Mouse (Mus musculus) cortical plate, adult 2 months (tissue): ENCODE results near the gene Tsacc. TPM values are rescaled to one million over a fixed set of nuclear protein-coding genes. Genes with fewer than 3 reads are reported as not detected.
A peak's percentile ranks its signal among the peaks of the same experiment; 100 is the strongest.

Source experiments
- H3K27ac ChIP-seq: fragments of 200-500 bp; 2 replicates; pipeline ENCODE4 v1.5.1; 2012; ENCODE audit warnings: low read length, control low read depth, inconsistent platforms; ENCODE audit not compliant: insufficient read depth
- H3K4me1 ChIP-seq: fragments of 200-500 bp; 2 replicates; pipeline ENCODE4 v1.6.1; 2011; ENCODE audit warnings: low read length; ENCODE audit not compliant: control insufficient read depth, insufficient read depth
- H3K4me3 ChIP-seq: fragments of 200-500 bp; 2 replicates; pipeline ENCODE4 v1.5.1; 2011; ENCODE audit warnings: mild to moderate bottlenecking, low read length, control low read depth; ENCODE audit not compliant: insufficient read depth
- CTCF ChIP-seq: fragments of 200-500 bp; IDR thresholded peaks from 2 replicates; pipeline ENCODE4 v1.5.1; 2011; ENCODE audit warnings: mild to moderate bottlenecking, control low read depth, low read length; ENCODE audit not compliant: insufficient read depth; ENCODE audit errors: extremely low read depth
- POLR2A ChIP-seq: fragments of 200-500 bp; IDR thresholded peaks from 2 replicates; pipeline ENCODE4 v1.6.1; 2011; ENCODE audit warnings: mild to moderate bottlenecking, low read length, control low read depth; ENCODE audit not compliant: insufficient read depth; ENCODE audit errors: extremely low read depth
- polyA plus RNA-seq: library from polyadenylated mRNA; depleted of rRNA; stranded (reverse); fragments of >200 nt; gene quantifications from 2 replicates; pipeline ENCODE4 v1.2.3, GENCODE M21; 2012; rRNA removed

Gene Tsacc
- 3.3 and 5.0 TPM in 2 replicates for polyA plus RNA-seq

- no peak for TF ChIP-seq CTCF
- TF ChIP-seq POLR2A, result peak; percentile 92
- Histone ChIP-seq H3K27ac (peak within 1 kb of the TSS; percentile 83), H3K4me1 (peaks cover 2% of the 10 kb centered on the region; the same call in 1 of the 2 replicates), H3K4me3 (peak within 1 kb of the TSS; percentile 77)
Observed at GRCm38 (mm10) chr3:88296561-88297318, at the start of gene Tsacc, which contains the start of gene Cct3. TSS of gene Tsacc (minus strand) at chr3:88296999. TSS of gene Cct3 (plus strand) at chr3:88297116.

GRCm38 (mm10) chr3:88339006-88339405 lies 42.2 kb upstream of the Tsacc start:
- TF ChIP-seq CTCF (no peak), POLR2A (no peak)
- no peak overlapping the region for H3K4me3 ChIP-seq
- H3K4me1 ChIP-seq, result peaks cover 6% of the 10 kb centered on the region; the same call in 1 of the 2 replicates
- no peak overlapping the region for H3K27ac ChIP-seq

- Histone ChIP-seq H3K4me1 (peaks cover 6% of the 10 kb centered on the region; the same call in 1 of the 2 replicates), H3K4me3 (no peak overlapping the region), H3K27ac (no peak overlapping the region)
- no peak for TF ChIP-seq POLR2A
- TF ChIP-seq CTCF, result no peak
Observed at GRCm38 (mm10) chr3:88338316-88338715, 41.5 kb upstream of the Tsacc start.

GRCm38 (mm10) chr3:88337367-88338020 lies 40.7 kb upstream of the Tsacc start:
- H3K4me3 ChIP-seq, result peak overlapping the region; percentile 55
- H3K27ac ChIP-seq, result 0 out of 2 replicates have a peak overlapping the region, but pooled peaks have one; percentile 12
- peaks cover 6% of the 10 kb centered on the region; the same call in 1 of the 2 replicates for H3K4me1 ChIP-seq
- TF ChIP-seq POLR2A (no peak), CTCF (no peak)

GRCm38 (mm10) chr3:88336058-88337013 lies 39.5 kb upstream of the Tsacc start, which contains the start of the genes Tmem79 and Smg5:
TSS of gene Tmem79 (minus strand) at chr3:88336148.
TSS of gene Smg5 (plus strand) at chr3:88336260.
- peak within 1 kb of the TSS; percentile 89 for H3K27ac ChIP-seq
- peak within 1 kb of the TSS; percentile 55 for H3K4me3 ChIP-seq
- peaks cover 6% of the 10 kb centered on the region; the same call in 1 of the 2 replicates for H3K4me1 ChIP-seq
- TF ChIP-seq POLR2A (peak; percentile 96), CTCF (no peak)

- TF ChIP-seq POLR2A (no peak), CTCF (no peak)
- H3K4me1 ChIP-seq, result peaks cover 6% of the 10 kb centered on the region; the same call in 1 of the 2 replicates
- H3K27ac ChIP-seq, result no peak overlapping the region
- peak overlapping the region; percentile 55 for H3K4me3 ChIP-seq
Observed at GRCm38 (mm10) chr3:88335436-88336053, 38.7 kb upstream of the Tsacc start.

- Histone ChIP-seq H3K4me3 (peak overlapping the region; percentile 55; the same call in 1 of the 2 replicates), H3K4me1 (peaks cover 6% of the 10 kb centered on the region; the same call in 1 of the 2 replicates), H3K27ac (no peak overlapping the region)
- TF ChIP-seq CTCF, result no peak
- no peak for TF ChIP-seq POLR2A
Observed at GRCm38 (mm10) chr3:88334902-88335435, 38.2 kb upstream of the Tsacc start.

- no peak overlapping the region for H3K27ac ChIP-seq
- no peak overlapping the region for H3K4me3 ChIP-seq
- no peak for TF ChIP-seq POLR2A
- TF ChIP-seq CTCF, result no peak
- peaks cover 6% of the 10 kb centered on the region; the same call in 1 of the 2 replicates for H3K4me1 ChIP-seq
Observed at GRCm38 (mm10) chr3:88334029-88334658, 37.3 kb upstream of the Tsacc start.

GRCm38 (mm10) chr3:88331282-88331681 lies 34.5 kb upstream of the Tsacc start:
- TF ChIP-seq CTCF (peak; percentile 54; the same call in 1 of the 2 replicates), POLR2A (no peak)
- Histone ChIP-seq H3K4me3 (no peak overlapping the region), H3K4me1 (no peaks in the 10 kb centered on the region), H3K27ac (no peak overlapping the region)
